10 mouse cellular contexts compared by ENCODE assay signal in the genomic region with DNA sequence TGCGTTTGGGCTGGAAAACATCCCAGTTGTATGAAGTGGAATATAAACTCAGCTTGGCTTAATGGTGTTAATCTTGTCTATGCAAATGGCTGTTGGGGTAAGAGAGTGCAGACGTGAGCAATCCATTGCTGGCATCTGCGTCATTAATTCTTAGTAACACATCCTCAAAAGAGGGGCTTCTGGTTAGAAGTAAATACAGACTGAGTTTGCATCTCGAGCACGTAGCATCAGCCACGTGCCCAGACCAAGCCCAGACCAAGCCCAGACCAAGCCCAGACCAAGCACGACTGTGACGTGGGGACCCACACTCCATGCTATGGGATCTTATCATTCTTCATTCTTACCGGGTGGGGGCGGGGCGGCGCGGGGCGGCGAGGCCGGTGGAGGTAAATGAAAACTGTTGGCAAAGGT. TPM values are rescaled to one million over a fixed set of nuclear protein-coding genes. Genes with fewer than 3 reads are reported as not detected.
DNase-seq lines count a peak whose midpoint lies in the region; ATAC-seq and TF ChIP-seq lines count a peak whose summit lies in the region.
"Had no signal": no experiment of that assay in that cellular context is flagged by ENCODE, and none has a peak within 500 bp of the region (broad histone marks: within the 10 kb centered on the region; RNA-seq: fewer than 3 reads in every experiment).

No protein-coding gene starts in this region.

- peaks cover 16% of the 10 kb centered on the region for H3K4me1 ChIP-seq in neural tube, embryonic 11.5 days (ENCODE audit: control insufficient read depth, insufficient read depth, low read length)
- H3K4me1 ChIP-seq in liver, embryonic 13.5 days (replicated peaks), result peaks cover 35% of the 10 kb centered on the region

- H3K4me3 ChIP-seq in gastrocnemius, adult 2 months, result no peak overlapping the region
- H3K4me3 ChIP-seq in neural tube, embryonic 11.5 days (ENCODE audit: low read depth, low read length), result no peak overlapping the region
- no peak overlapping the region for H3K4me3 ChIP-seq in liver, embryonic 13.5 days (replicated peaks)

- 23% methylated on average over 16 of the region's 16 CpGs for WGBS in neural tube, embryonic 11.5 days
- 20% methylated on average over 16 of the region's 16 CpGs for WGBS in liver, embryonic 13.5 days (ENCODE audit: insufficient replicate concordance)

- H3K27ac ChIP-seq in gastrocnemius, adult 2 months, result peak overlapping the region; percentile 89; the same call in 1 of the 2 replicates
- H3K27ac ChIP-seq in neural tube, embryonic 11.5 days (ENCODE audit: low read depth, low read length), result no peak overlapping the region
- H3K27ac ChIP-seq in liver, embryonic 13.5 days, result no peak overlapping the region

- no peak for DNase-seq in gastrocnemius, adult 2 months
- no peak for DNase-seq in gastrocnemius, postnatal 14 days
- no peak for DNase-seq in neural tube, embryonic 11.5 days (ENCODE audit: low spot score)
- no peak for DNase-seq in neural tube, embryonic 10.5 days (ENCODE audit: extremely low spot score, low spot score)
- no peak for DNase-seq in liver, embryonic 13.5 days
- DNase-seq in spleen, adult 18-20 months, result no peak
- DNase-seq in left cerebral cortex, postnatal 14 days (ENCODE audit: low spot score in 2 of 2), result no peak
- DNase-seq in left cerebral cortex, adult 18-20 months (ENCODE audit: low spot score in 2 of 2), result no peak
- DNase-seq: right cerebral cortex, postnatal 4 days had no signal

- H3K36me3 ChIP-seq in neural tube, embryonic 11.5 days (ENCODE audit: control insufficient read depth, insufficient read depth, low read length), result no peaks in the 10 kb centered on the region
- peaks cover 5% of the 10 kb centered on the region; the same call in 1 of the 2 replicates for H3K36me3 ChIP-seq in liver, embryonic 13.5 days

- intact Hi-C loops in gastrocnemius, adult 2 months (cut with DNase I), result no loop called here
- intact Hi-C loops in gastrocnemius, postnatal 14 days (cut with DNase I; ENCODE audit: low total_unique reads), result no loop called here
- intact Hi-C loops in left cerebral cortex, postnatal 14 days (cut with DNase I), result no loop called here

- H3K27me3 ChIP-seq in neural tube, embryonic 11.5 days (ENCODE audit: control insufficient read depth, insufficient read depth, low read length), result no peaks in the 10 kb centered on the region
- H3K27me3 ChIP-seq in liver, embryonic 13.5 days, result peaks cover 5% of the 10 kb centered on the region

- H3K4me2 ChIP-seq in neural tube, embryonic 11.5 days (ENCODE audit: low read depth), result peak overlapping the region; percentile 8; the same call in 1 of the 2 replicates
- H3K4me2 ChIP-seq in liver, embryonic 13.5 days, result peak overlapping the region; percentile 17; the same call in 1 of the 2 replicates

- no peak for TF ChIP-seq CTCF in gastrocnemius, adult 2 months (IDR thresholded peaks at IDR 0.05)

- no peaks in the 10 kb centered on the region for H3K9me3 ChIP-seq in neural tube, embryonic 11.5 days (ENCODE audit: control insufficient read depth, low read length)
- no peaks in the 10 kb centered on the region for H3K9me3 ChIP-seq in liver, embryonic 13.5 days (replicated peaks)

- ATAC-seq in neural tube, embryonic 11.5 days (ENCODE audit: insufficient read depth, low FRiP score, low TSS enrichment), result no peak; the same call in 1 of the 2 replicates
- ATAC-seq in liver, embryonic 13.5 days (ENCODE audit: low read depth), result no peak
- ATAC-seq: inflammation-experienced regulatory T-cells, adult 6 months had no signal

- H3K9ac ChIP-seq in neural tube, embryonic 11.5 days (ENCODE audit: low read length), result no peak overlapping the region
- H3K9ac ChIP-seq in liver, embryonic 13.5 days, result no peak overlapping the region

RNA-seq across cellular contexts. Expression of gene Parvb, which starts 7.2 kb away (rescaled TPM):
- 10 to 100 TPM; 48.4 to 63.3 TPM for total RNA-seq in gastrocnemius, adult 2 months (2021)
- 10 to 100 TPM; 54.4 to 64.5 TPM for total RNA-seq in gastrocnemius, postnatal 14 days (2021)
- 10.4 and 12.1 TPM in 2 replicates for polyA plus RNA-seq in neural tube, embryonic 11.5 days (2014; fragmentation: Nextera tagmentation; extraction: Ambion mirVana)
- 6.7 and 8.1 TPM in 2 replicates for polyA plus RNA-seq in liver, embryonic 13.5 days (2015; fragmentation: Nextera tagmentation; extraction: Ambion mirVana)
- total RNA-seq in left cerebral cortex, postnatal 14 days (2021), result 10 to 100 TPM; 28.4 to 28.7 TPM
- 10 to 100 TPM; 14.7 to 24.5 TPM for total RNA-seq in left cerebral cortex, adult 18-20 months (2021)

RNA-seq across cellular contexts. Expression of gene Samm50, which starts 47.0 kb away (rescaled TPM):
- total RNA-seq in gastrocnemius, adult 2 months (2021), result 100 to 1,000 TPM; 154 to 224 TPM
- total RNA-seq in gastrocnemius, postnatal 14 days (2021), result 100 to 1,000 TPM; 178 to 203 TPM
- polyA plus RNA-seq in neural tube, embryonic 11.5 days (2014; fragmentation: Nextera tagmentation; extraction: Ambion mirVana), result 77.0 and 84.9 TPM in 2 replicates
- 98.0 and 106 TPM in 2 replicates for polyA plus RNA-seq in liver, embryonic 13.5 days (2015; fragmentation: Nextera tagmentation; extraction: Ambion mirVana)
- 10 to 100 TPM; 87.9 to 94.6 TPM for total RNA-seq in left cerebral cortex, postnatal 14 days (2021)
- total RNA-seq in left cerebral cortex, adult 18-20 months (2021), result 100 to 1,000 TPM; 102 to 117 TPM
